Mouse (Mus musculus) embryonic fibroblast, embryonic 13.5 days (primary cell): ENCODE data around the gene Srrm4. TPM values are rescaled to one million over a fixed set of nuclear protein-coding genes. Genes with fewer than 3 reads are reported as not detected.

Source experiments
- H3K27ac ChIP-seq: 2 replicates; pipeline ENCODE4 v1.5.1; 2012; ENCODE audit warnings: low read length, control low read depth, inconsistent platforms; ENCODE audit not compliant: insufficient read depth
- H3K4me1 ChIP-seq: 2 replicates; pipeline ENCODE4 v1.6.1; 2011; ENCODE audit warnings: low read length; ENCODE audit not compliant: control insufficient read depth, insufficient read depth
- H3K4me3 ChIP-seq: 2 replicates; pipeline ENCODE4 v1.5.1; 2011; ENCODE audit warnings: mild to moderate bottlenecking, control low read depth, low read length; ENCODE audit not compliant: insufficient read depth
- CTCF ChIP-seq: IDR thresholded peaks from 2 replicates; pipeline ENCODE4 v1.5.1; 2011; ENCODE audit warnings: mild to moderate bottlenecking, control low read depth, low read length, moderate library complexity, borderline replicate concordance; ENCODE audit not compliant: insufficient read depth
- POLR2A ChIP-seq: IDR thresholded peaks from 2 replicates; pipeline ENCODE4 v1.6.1; 2011; ENCODE audit warnings: low read depth, mild to moderate bottlenecking, control low read depth, low read length, moderate library complexity
- polyA plus RNA-seq: library from polyadenylated mRNA; stranded (reverse); fragments of >200 nt; gene quantifications from 2 replicates; pipeline ENCODE4 v1.2.4, GENCODE M21; 2011; ENCODE audit warnings: low read depth; ENCODE audit not compliant: missing spikeins, insufficient read length

Srrm4 gene
- polyA plus RNA-seq, 1 experiment = 2.2 TPM

GRCm38 (mm10) chr5:116494377-116494776 is 97.2 kb downstream of the Srrm4 start:
- TF ChIP-seq POLR2A (no peak), CTCF (no peak)
- Histone ChIP-seq H3K4me1 (no peaks in the 10 kb centered on the region), H3K27ac (no peak overlapping the region), H3K4me3 (no peak overlapping the region)

- Histone ChIP-seq H3K27ac (no peak overlapping the region), H3K4me1 (no peaks in the 10 kb centered on the region), H3K4me3 (no peak overlapping the region)
- TF ChIP-seq CTCF (no peak), POLR2A (no peak)
These were observed 98.9 kb downstream of the Srrm4 start for GRCm38 (mm10) chr5:116492726-116493125.

GRCm38 (mm10) chr5:116491794-116492420 is 99.7 kb downstream of the Srrm4 start:
- Histone ChIP-seq H3K4me1 (no peaks in the 10 kb centered on the region), H3K27ac (no peak overlapping the region), H3K4me3 (no peak overlapping the region)
- TF ChIP-seq CTCF (no peak), POLR2A (no peak)

GRCm38 (mm10) chr5:116490826-116491225 is 100.8 kb downstream of the Srrm4 start:
- no peak overlapping the region for H3K27ac ChIP-seq
- H3K4me1 ChIP-seq = no peaks in the 10 kb centered on the region
- H3K4me3 ChIP-seq = no peak overlapping the region
- TF ChIP-seq POLR2A (no peak), CTCF (no peak)

GRCm38 (mm10) chr5:116489621-116490020 is 102.0 kb downstream of the Srrm4 start:
- H3K4me1 ChIP-seq = no peaks in the 10 kb centered on the region
- no peak overlapping the region for H3K4me3 ChIP-seq
- no peak overlapping the region for H3K27ac ChIP-seq
- no peak for TF ChIP-seq CTCF
- no peak for TF ChIP-seq POLR2A

GRCm38 (mm10) chr5:116486135-116486534 is 105.5 kb downstream of the Srrm4 start:
- no peak overlapping the region for H3K27ac ChIP-seq

GRCm38 (mm10) chr5:116485069-116485468 is 106.5 kb downstream of the Srrm4 start:
- Histone ChIP-seq H3K27ac (no peak overlapping the region), H3K4me3 (no peak overlapping the region), H3K4me1 (no peaks in the 10 kb centered on the region)
- no peak for TF ChIP-seq CTCF
- TF ChIP-seq POLR2A = no peak

More at GRCm38 (mm10) chr5:116486135-116486534, 105.5 kb downstream of the Srrm4 start:
- no peak for TF ChIP-seq POLR2A
- TF ChIP-seq CTCF = no peak
- H3K4me3 ChIP-seq = no peak overlapping the region
- no peaks in the 10 kb centered on the region for H3K4me1 ChIP-seq

GRCm38 (mm10) chr5:116484236-116484635 is 107.4 kb downstream of the Srrm4 start:
- TF ChIP-seq POLR2A (no peak), CTCF (no peak)
- no peak overlapping the region for H3K27ac ChIP-seq
- H3K4me3 ChIP-seq = no peak overlapping the region

GRCm38 (mm10) chr5:116478607-116479371 is 112.8 kb downstream of the Srrm4 start:
- no peak overlapping the region for H3K4me3 ChIP-seq
- TF ChIP-seq CTCF = no peak
- no peaks in the 10 kb centered on the region for H3K4me1 ChIP-seq

More at GRCm38 (mm10) chr5:116484236-116484635, 107.4 kb downstream of the Srrm4 start:
- no peaks in the 10 kb centered on the region for H3K4me1 ChIP-seq

GRCm38 (mm10) chr5:116476006-116476405 is 115.6 kb downstream of the Srrm4 start:
- H3K4me1 ChIP-seq = no peaks in the 10 kb centered on the region
- TF ChIP-seq CTCF (peak; percentile 38; the same call in 1 of the 2 replicates), POLR2A (no peak)
- H3K27ac ChIP-seq = no peak overlapping the region
- no peak overlapping the region for H3K4me3 ChIP-seq

More at GRCm38 (mm10) chr5:116478607-116479371, 112.8 kb downstream of the Srrm4 start:
- H3K27ac ChIP-seq = no peak overlapping the region
